Mouse (Mus musculus) ES-E14 (cell line): ENCODE measurements around the gene Ckm.

Source experiments
- CHD2 ChIP-seq: IDR thresholded peaks from 2 replicates; pipeline ENCODE4 v1.6.1; 2014; ENCODE audit warnings: mild to moderate bottlenecking, low read depth, low read length, inconsistent platforms
- HCFC1 ChIP-seq: IDR thresholded peaks from 2 replicates; pipeline ENCODE4 v1.6.1; 2012; ENCODE audit warnings: low read length, inconsistent platforms, borderline replicate concordance; ENCODE audit not compliant: insufficient read depth
- MAFK ChIP-seq: IDR thresholded peaks from 2 replicates; pipeline ENCODE4 v1.6.1; 2014; ENCODE audit warnings: mild to moderate bottlenecking, low read depth, low read length, inconsistent platforms; ENCODE audit not compliant: insufficient read depth
- ZNF384 ChIP-seq: IDR thresholded peaks from 2 replicates; pipeline ENCODE4 v1.6.1; 2012; ENCODE audit warnings: low read depth, low read length, inconsistent platforms

DNA sequence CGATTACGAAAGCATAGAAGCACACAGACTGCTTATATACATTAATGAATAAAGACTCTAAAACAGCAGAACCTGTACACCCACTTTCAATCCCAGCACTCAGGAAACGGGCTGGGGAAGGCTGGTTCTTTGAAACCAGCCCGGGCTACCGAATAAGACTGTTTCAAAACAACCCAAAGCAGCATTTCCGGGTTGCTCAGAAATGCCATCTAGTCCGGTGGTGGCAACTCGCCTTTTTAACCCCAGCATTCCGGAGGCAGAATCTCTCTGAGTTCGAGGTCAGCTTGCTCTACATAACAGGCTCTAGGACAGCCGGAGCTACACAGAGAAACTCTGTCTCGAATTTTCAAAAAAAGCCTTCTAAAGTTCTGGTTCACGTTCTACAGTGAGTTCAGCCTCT lies 45.9 kb upstream of the Ckm start:
- TF ChIP-seq ZNF384 (no peak), HCFC1 (no peak), CHD2 (no peak), MAFK (no peak)
